Mouse (Mus musculus) naive thymus-derived CD4-positive, alpha-beta T cell, adult 2 months (primary cell): ENCODE measurements around the gene Olfr96.
A peak's percentile ranks its signal among the peaks of the same experiment; 100 is the strongest.

Experiments used
- DNase-seq: peaks from one replicate; pipeline ENCODE4 v3.0.0-alpha.2; 2011; ENCODE audit warnings: low read depth

Gene Olfr96

DNA sequence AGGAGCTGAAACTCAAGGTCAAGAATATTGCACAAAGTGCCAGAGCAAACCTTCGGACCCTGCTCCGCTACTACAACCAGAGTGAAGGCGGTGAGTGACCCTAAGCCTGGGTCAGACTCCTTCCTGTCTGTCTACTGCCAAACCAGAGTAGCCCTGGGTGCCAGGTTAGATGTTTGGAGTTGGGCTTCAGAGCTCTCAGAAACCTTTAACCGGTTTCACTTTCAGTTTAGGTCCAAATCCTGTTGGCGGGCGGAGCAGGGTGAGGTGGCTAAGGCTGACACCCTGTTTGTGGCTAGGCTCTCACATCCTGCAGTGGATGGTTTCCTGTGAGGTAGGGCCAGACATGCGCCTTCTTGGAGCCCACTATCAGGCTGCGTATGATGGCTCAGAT lies 50.8 kb downstream of the Olfr96 start:
- DNase-seq = peak; percentile 92

DNA sequence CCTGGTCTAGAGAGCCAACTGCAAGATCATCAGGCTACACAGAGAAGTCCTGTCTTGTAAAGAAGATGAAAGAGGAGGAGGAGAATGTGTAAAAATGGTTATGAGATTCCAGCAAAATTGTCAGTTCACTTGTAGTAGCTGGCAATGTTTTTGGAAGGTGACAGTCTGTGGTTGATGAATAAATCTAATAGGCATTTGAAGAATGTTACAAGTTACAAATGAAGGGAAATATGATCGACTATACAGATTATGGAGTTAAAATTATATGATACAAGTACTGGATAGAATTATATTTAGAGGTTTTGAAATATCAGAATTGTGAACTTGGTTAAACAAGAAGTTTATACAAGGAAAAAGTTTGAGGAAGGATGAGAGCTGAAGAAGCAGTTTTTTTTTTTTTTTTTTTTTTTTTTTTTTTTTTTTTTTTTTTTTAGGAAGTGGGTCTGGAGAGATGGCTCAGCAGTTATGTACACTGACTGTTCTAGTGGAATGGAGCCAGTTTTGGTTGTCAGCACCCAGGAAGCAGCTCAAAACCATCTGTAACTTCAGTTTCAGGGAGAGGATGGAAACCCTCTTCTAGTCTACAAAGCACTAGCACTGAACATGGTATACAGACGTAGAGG lies 55.8 kb downstream of the Olfr96 start:
- DNase-seq = no peak
